Comparison of ENCODE assay signal across 9 mouse cellular contexts in genomic region chr8:117600839-117601238, GRCm38 (mm10).
DNase-seq lines count a peak whose midpoint lies in the region; ATAC-seq and TF ChIP-seq lines count a peak whose summit lies in the region.
"Had no signal": no experiment of that assay in that cellular context is flagged by ENCODE, and none has a peak within 500 bp of the region (broad histone marks: within the 10 kb centered on the region; RNA-seq: fewer than 3 reads in every experiment).

No protein-coding gene starts in this region.

- peaks cover 7% of the 10 kb centered on the region; the same call in 1 of the 2 replicates for H3K9me3 ChIP-seq in E14TG2a.4 (ENCODE audit: low read length)
- H3K9me3 ChIP-seq in liver, postnatal 0 days (ENCODE audit: low read length): 0 out of 2 replicates have a peak, but pooled peaks cover 3% of the 10 kb centered on the region

- WGBS in liver, postnatal 0 days (ENCODE audit: insufficient replicate concordance): 79% methylated on average over 13 of the region's 13 CpGs

- H3K27ac ChIP-seq in liver, postnatal 0 days (ENCODE audit: low read depth): no peak overlapping the region
- H3K27ac ChIP-seq: embryonic facial prominence, embryonic 15.5 days; limb, embryonic 12.5 days had no signal

- peak; percentile 95 for TF ChIP-seq CTCF in E14TG2a.4 (conservative IDR thresholded peaks at IDR 0.05; ENCODE audit: low read length)
- peak; percentile 77 for TF ChIP-seq CTCF in liver, postnatal 0 days (IDR thresholded peaks at IDR 0.05; ENCODE audit: low read depth)

- no peak for TF ChIP-seq EP300 in liver, postnatal 0 days (IDR thresholded peaks at IDR 0.05; ENCODE audit: low read depth)

- H3K4me1 ChIP-seq in E14TG2a.4 (replicated peaks; ENCODE audit: low read depth, low read length): peaks cover 26% of the 10 kb centered on the region
- no peaks in the 10 kb centered on the region for H3K4me1 ChIP-seq in liver, postnatal 0 days (ENCODE audit: insufficient read depth)
- H3K4me1 ChIP-seq: embryonic facial prominence, embryonic 15.5 days; limb, embryonic 12.5 days had no signal

- DNase-seq in kidney, postnatal 4 days: peak; percentile 11 to 13
- no peak for DNase-seq in kidney, adult 11 months
- peak; percentile 84 for DNase-seq in R1 (ENCODE audit: low read depth, low spot score)
- DNase-seq in liver, postnatal 0 days: peak; percentile 42
- DNase-seq in urinary bladder, postnatal 36 days (ENCODE audit: low spot score in 2 of 2): no peak
- DNase-seq in spleen, postnatal 4 days (ENCODE audit: low spot score in 2 of 2): no peak

- H3K36me3 ChIP-seq in E14TG2a.4 (ENCODE audit: insufficient read depth, low read length): peaks cover 42% of the 10 kb centered on the region
- H3K36me3 ChIP-seq in liver, postnatal 0 days (replicated peaks; ENCODE audit: insufficient read depth, low read length): peaks cover 23% of the 10 kb centered on the region
- H3K36me3 ChIP-seq: embryonic facial prominence, embryonic 15.5 days; limb, embryonic 12.5 days had no signal

- peak overlapping the region; percentile 20; the same call in 1 of the 2 replicates for H3K4me3 ChIP-seq in E14TG2a.4 (replicated peaks; ENCODE audit: low read length)
- H3K4me3 ChIP-seq in liver, postnatal 0 days (ENCODE audit: low read depth, low read length): no peak overlapping the region
- H3K4me3 ChIP-seq: embryonic facial prominence, embryonic 15.5 days; limb, embryonic 12.5 days had no signal

- no peak overlapping the region for H3K9ac ChIP-seq in liver, postnatal 0 days (replicated peaks)
- H3K9ac ChIP-seq: embryonic facial prominence, embryonic 15.5 days; limb, embryonic 12.5 days had no signal

- H3K27me3 ChIP-seq in E14TG2a.4 (ENCODE audit: insufficient read depth, low read length): no peaks in the 10 kb centered on the region
- no peaks in the 10 kb centered on the region for H3K27me3 ChIP-seq in liver, postnatal 0 days (ENCODE audit: insufficient read depth, low read length)
- H3K27me3 ChIP-seq: embryonic facial prominence, embryonic 15.5 days; limb, embryonic 12.5 days had no signal

- H3K4me2 ChIP-seq in liver, postnatal 0 days (ENCODE audit: low read depth, low read length): no peak overlapping the region
- H3K4me2 ChIP-seq: embryonic facial prominence, embryonic 15.5 days; limb, embryonic 12.5 days had no signal

- ATAC-seq in liver, postnatal 0 days: no peak

Comparison
In these comparisons a context has a peak if more than half of its experiments do, and no peak if none do; other contexts are left out.
1. DNase-seq: peak in kidney, postnatal 4 days (2 of 2), R1 (single experiment) and liver, postnatal 0 days (single experiment); none in kidney, adult 11 months (single experiment), urinary bladder, postnatal 36 days (0 of 2) and spleen, postnatal 4 days (0 of 2).